Mouse (Mus musculus): ENCODE measurements around the gene Gipc2.

Gipc2 gene

GRCm38 (mm10) chr3:152119987-152120386, 46.0 kb downstream of the Gipc2 start:
- no peak for DNase-seq (ENCODE audit: low read depth, low spot score)

GRCm38 (mm10) chr3:152117941-152118340, 48.1 kb downstream of the Gipc2 start:
- no peak for DNase-seq (ENCODE audit: low read depth, low spot score)

GRCm38 (mm10) chr3:152116140-152116539, 49.9 kb downstream of the Gipc2 start:
- DNase-seq (ENCODE audit: low read depth, low spot score), result no peak

- DNase-seq (ENCODE audit: low read depth, low spot score), result peak; percentile 82
Measured at GRCm38 (mm10) chr3:152114786-152115185, 51.2 kb downstream of the Gipc2 start.

- no peak for DNase-seq (ENCODE audit: low read depth, low spot score)
Measured at GRCm38 (mm10) chr3:152114222-152114621, 51.8 kb downstream of the Gipc2 start.

- no peak for DNase-seq (ENCODE audit: low read depth, low spot score)
Measured at GRCm38 (mm10) chr3:152113496-152113895, 52.5 kb downstream of the Gipc2 start.

GRCm38 (mm10) chr3:152112664-152113063, 53.4 kb downstream of the Gipc2 start:
- no peak for DNase-seq (ENCODE audit: low read depth, low spot score)

GRCm38 (mm10) chr3:152111482-152111881, 54.5 kb downstream of the Gipc2 start:
- DNase-seq (ENCODE audit: low read depth, low spot score), result no peak

- peak; percentile 74 for DNase-seq (ENCODE audit: low read depth, low spot score)
Measured at GRCm38 (mm10) chr3:152111081-152111480, 54.9 kb downstream of the Gipc2 start.

GRCm38 (mm10) chr3:152109260-152109587, 56.8 kb downstream of the Gipc2 start:
- no peak for DNase-seq (ENCODE audit: low read depth, low spot score)

- no peak for DNase-seq (ENCODE audit: low read depth, low spot score)
Measured at GRCm38 (mm10) chr3:152108560-152109259, 57.3 kb downstream of the Gipc2 start.

- no peak for DNase-seq (ENCODE audit: low read depth, low spot score)
Measured at GRCm38 (mm10) chr3:152108003-152108395, 58.0 kb downstream of the Gipc2 start.

GRCm38 (mm10) chr3:152107149-152108002, 58.7 kb downstream of the Gipc2 start:
- peak; percentile 56 for DNase-seq (ENCODE audit: low read depth, low spot score)

- DNase-seq (ENCODE audit: low read depth, low spot score), result peak; percentile 41
Measured at GRCm38 (mm10) chr3:152106225-152107148, 59.5 kb downstream of the Gipc2 start.

- peak; percentile 81 for DNase-seq (ENCODE audit: low read depth, low spot score)
Measured at GRCm38 (mm10) chr3:152105341-152105740, 60.7 kb downstream of the Gipc2 start.

- DNase-seq (ENCODE audit: low read depth, low spot score), result no peak
Measured at GRCm38 (mm10) chr3:152103381-152103780, 62.6 kb downstream of the Gipc2 start.

GRCm38 (mm10) chr3:152101459-152101858, 64.6 kb downstream of the Gipc2 start:
- DNase-seq (ENCODE audit: low read depth, low spot score), result no peak

GRCm38 (mm10) chr3:152100119-152100818, 65.8 kb downstream of the Gipc2 start:
- DNase-seq (ENCODE audit: low read depth, low spot score), result peak; percentile 35

GRCm38 (mm10) chr3:152095030-152095429, 71.0 kb downstream of the Gipc2 start:
- peak; percentile 42 for DNase-seq (ENCODE audit: low read depth, low spot score)

- no peak for DNase-seq (ENCODE audit: low read depth, low spot score)
Measured at GRCm38 (mm10) chr3:152092385-152093057, 73.5 kb downstream of the Gipc2 start.

GRCm38 (mm10) chr3:152089178-152089577, 76.9 kb downstream of the Gipc2 start:
- DNase-seq (ENCODE audit: low read depth, low spot score), result no peak

Data from mesoderm, embryonic 11.5 days (tissue).